Mouse (Mus musculus): ENCODE measurements around the gene Syngr4. TPM values are rescaled to one million over a fixed set of nuclear protein-coding genes. Genes with fewer than 3 reads are reported as not detected.
"Not testable (repeated sequence)": the region's sequence is repeated elsewhere in the genome, so short reads cannot be mapped to it uniquely, and the experiment has no call there.

Gene Syngr4
- total RNA-seq (2021), result under 1 TPM in 1 of 2 experiments, not detected in 1; 0.40 TPM
- long read RNA-seq, result 0 reads

- DNase-seq (ENCODE audit: low spot score in 2 of 2), result peak; percentile 95 to 96
These were observed at the start of gene Syngr4, which contains the start of gene Tmem143 for GRCm38 (mm10) chr7:45896517-45897257. Syngr4 (minus strand) TSS chr7:45896714. Tmem143 (plus strand) TSS chr7:45896941.

DNA sequence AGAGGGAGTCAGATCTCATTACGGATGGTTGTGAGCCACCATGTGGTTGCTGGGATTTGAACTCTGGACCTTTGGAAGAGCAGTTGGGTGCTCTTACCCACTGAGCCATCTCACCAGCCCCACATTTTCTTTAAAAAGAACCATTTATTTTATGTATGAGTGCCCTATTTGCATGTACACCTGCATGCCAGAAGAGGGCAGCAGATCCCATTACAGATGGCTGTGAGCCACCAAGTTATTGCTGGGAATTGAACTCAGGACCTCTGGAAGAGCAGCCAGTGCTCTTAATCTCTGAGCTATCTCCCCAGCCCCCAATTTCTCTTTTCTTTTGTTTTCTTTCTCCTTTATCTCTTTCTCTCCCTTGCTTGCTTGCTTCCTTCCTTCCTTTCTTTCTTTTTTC is 46.8 kb upstream of the Syngr4 start:
- not testable (repeated sequence) for DNase-seq (ENCODE audit: low spot score in 2 of 2)

- DNase-seq (ENCODE audit: low spot score in 2 of 2), result no peak
These were observed 45.5 kb upstream of the Syngr4 start for GRCm38 (mm10) chr7:45941986-45942385.

GRCm38 (mm10) chr7:45939836-45940235 is 43.3 kb upstream of the Syngr4 start:
- no peak for DNase-seq (ENCODE audit: low spot score in 2 of 2)

GRCm38 (mm10) chr7:45935114-45935513 is 38.6 kb upstream of the Syngr4 start:
- peak; percentile 62 to 68 for DNase-seq (ENCODE audit: low spot score in 2 of 2)

GRCm38 (mm10) chr7:45933766-45934165 is 37.3 kb upstream of the Syngr4 start:
- not testable (repeated sequence) for DNase-seq (ENCODE audit: low spot score in 2 of 2)

DNA sequence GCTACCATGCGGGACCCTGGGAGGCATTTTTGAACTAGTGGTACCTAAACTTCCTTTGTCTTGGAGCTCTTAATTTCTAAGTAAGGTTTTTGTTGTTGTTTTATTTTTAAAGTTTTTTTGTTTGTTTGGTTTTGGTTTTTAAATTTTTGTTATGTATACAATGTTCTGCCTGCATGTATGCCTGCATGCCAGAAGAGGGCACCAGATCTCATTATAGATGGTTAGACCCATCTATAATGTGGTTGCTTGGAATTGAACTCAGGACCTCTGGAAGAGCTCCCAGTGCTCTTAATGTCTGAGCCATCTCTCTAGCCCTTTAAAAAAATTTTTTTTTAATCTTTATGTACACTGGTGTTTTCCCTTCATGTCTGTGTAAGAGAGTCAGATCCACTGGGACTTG is 33.2 kb upstream of the Syngr4 start:
- no peak for DNase-seq (ENCODE audit: low spot score in 2 of 2)

GRCm38 (mm10) chr7:45928626-45929295 is 32.2 kb upstream of the Syngr4 start:
- DNase-seq (ENCODE audit: low spot score in 2 of 2), result no peak

- no peak for DNase-seq (ENCODE audit: low spot score in 2 of 2)
These were observed 27.9 kb upstream of the Syngr4 start for GRCm38 (mm10) chr7:45924429-45924816.

- DNase-seq (ENCODE audit: low spot score in 2 of 2), result peak; percentile 46 to 59
These were observed 27.4 kb upstream of the Syngr4 start, which contains the start of gene Ccdc114 for GRCm38 (mm10) chr7:45923762-45924428. Ccdc114 (plus strand) TSS chr7:45924072.

DNA sequence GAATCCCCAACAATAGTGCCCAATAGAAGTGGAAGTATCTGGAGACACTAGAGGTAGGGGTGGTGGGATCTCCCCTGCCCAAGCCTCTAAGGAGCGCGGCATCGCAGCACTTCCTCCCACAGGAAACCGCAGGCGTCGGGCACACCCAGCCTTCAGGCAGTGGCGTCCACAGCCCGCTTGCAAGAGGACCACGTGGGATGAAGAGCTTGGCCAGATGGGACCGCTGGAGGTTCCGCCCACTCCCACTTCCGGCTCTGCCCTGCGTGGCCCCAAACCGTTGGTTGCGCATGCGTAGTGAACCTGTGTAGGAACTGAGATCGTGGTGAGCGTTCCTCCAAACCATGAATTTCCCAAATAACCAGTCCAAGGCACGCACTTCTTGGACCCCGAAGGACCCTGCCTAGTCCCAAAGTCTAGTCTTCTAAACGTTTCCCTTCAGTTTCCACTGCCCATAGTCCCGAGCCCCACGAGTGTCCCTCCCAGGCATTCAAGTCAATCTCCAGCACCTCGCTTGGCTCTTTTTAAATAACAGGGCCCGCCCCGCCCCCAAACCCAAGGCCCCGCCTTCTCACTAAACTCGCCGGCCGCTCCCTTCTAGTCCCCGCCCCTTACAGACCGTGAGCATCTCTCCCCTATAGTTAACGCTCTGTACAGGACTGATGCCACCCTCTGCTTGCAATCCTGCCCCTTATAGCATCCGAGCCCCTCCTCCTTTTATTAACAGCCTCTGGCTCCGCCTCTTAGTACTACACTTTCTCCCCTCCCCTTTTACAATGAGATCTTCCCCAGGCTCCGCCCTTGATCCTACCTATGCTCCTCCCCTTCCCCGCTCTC is 26.6 kb upstream of the Syngr4 start:
- DNase-seq (ENCODE audit: low spot score in 2 of 2), result peak; percentile 90 to 92

DNA sequence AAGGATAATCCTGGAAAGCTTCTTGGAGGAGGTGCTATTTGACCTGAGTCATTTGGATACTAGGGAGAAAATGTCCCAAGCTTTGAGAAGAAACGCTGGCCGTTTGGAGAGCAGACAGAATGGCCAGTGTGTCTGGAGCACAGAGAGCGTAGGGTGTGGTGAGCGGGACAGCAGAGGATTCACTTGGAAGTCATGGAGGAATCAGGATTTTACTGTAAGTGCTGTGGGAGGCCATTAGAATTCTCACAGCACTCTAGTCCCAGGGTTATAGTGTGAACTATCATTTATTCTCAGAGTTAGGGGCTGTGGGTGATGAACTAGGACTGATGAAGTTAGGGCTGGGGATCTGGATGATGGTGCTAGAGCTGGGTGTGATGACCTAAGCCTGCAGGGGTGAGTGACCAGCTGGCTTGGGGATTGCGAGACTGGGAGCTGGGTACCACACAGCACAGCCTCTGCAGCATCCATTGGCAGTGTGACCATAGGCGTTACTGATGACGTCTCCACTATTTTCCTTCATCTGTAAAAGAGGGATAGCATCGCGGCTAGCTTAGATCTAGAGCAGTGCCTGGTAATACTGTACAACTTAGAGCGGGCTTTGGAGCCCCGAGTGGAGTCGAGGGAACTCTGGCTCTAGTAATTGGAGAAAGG is 25.6 kb upstream of the Syngr4 start:
- DNase-seq (ENCODE audit: low spot score in 2 of 2), result no peak

DNA sequence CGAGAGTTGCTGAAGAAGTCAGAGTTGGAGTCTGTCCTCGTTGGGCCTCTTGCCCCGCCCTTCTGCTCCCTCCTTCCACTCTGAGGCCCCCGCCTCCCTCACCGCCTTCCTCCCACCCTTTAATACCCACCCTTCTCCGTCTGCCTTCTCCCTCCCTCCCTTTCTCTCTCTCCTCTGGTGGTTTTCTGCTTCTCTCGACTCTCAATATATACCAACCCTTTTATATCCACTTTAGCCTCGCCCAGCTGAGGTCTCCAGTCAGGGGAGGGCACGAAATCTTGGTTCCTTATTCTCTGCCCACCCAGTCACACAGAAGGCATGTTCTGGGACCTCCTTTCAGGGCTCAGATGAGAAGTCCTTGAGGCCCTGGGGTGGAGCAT is 24.7 kb upstream of the Syngr4 start, which contains the start of gene Emp3:
TSS of gene Emp3 (minus strand) at position 163 of the 380 bp plus-strand sequence.
- no peak for DNase-seq (ENCODE audit: low spot score in 2 of 2)

GRCm38 (mm10) chr7:45920583-45921241 is 24.2 kb upstream of the Syngr4 start:
- no peak for DNase-seq (ENCODE audit: low spot score in 2 of 2)

- DNase-seq (ENCODE audit: low spot score in 2 of 2), result no peak
These were observed 23.2 kb upstream of the Syngr4 start for GRCm38 (mm10) chr7:45919761-45920160.

- no peak for DNase-seq (ENCODE audit: low spot score in 2 of 2)
These were observed 22.7 kb upstream of the Syngr4 start for GRCm38 (mm10) chr7:45919083-45919671.

- no peak for DNase-seq (ENCODE audit: low spot score in 2 of 2)
These were observed 21.4 kb upstream of the Syngr4 start for GRCm38 (mm10) chr7:45917926-45918325.

DNA sequence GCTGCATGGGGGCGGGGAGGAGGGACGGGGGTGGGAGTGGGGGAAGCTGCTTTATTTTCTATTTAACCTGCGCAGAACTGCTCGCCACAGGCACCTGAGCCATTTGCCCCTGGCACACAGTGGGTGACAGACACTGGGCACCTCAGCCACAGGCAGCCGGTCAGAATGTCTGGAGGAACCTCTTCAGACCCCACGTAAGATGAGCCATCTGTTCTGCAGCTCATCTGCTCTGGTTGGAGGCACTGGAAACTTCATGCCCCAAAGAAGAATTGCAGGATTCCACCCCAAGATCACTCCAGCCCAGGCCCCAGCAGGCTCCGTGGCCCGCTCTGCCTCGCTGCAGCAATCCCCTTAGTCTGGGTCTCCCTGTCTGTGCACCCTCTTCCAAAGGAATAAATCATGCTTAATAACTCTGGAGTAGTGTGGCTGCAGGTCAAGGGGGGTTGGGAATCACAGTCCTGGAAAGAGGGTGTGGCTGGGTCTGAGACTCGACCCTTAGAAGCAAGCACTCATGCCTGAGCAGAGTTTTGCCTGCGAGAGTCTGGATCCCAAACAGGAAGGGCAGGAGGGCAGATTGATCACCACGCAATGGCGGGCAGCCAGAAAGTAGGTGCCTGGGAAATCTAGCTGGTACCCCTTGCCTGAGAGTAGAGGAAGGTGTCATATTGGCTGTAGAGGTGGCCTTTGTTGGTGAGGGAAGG is 20.6 kb upstream of the Syngr4 start:
- no peak for DNase-seq (ENCODE audit: low spot score in 2 of 2)
